Mouse (Mus musculus): ENCODE results near the gene Olfr777.
"Not testable (repeated sequence)": the region's sequence is repeated elsewhere in the genome, so short reads cannot be mapped to it uniquely, and the experiment has no call there.

The Olfr777 gene

DNA sequence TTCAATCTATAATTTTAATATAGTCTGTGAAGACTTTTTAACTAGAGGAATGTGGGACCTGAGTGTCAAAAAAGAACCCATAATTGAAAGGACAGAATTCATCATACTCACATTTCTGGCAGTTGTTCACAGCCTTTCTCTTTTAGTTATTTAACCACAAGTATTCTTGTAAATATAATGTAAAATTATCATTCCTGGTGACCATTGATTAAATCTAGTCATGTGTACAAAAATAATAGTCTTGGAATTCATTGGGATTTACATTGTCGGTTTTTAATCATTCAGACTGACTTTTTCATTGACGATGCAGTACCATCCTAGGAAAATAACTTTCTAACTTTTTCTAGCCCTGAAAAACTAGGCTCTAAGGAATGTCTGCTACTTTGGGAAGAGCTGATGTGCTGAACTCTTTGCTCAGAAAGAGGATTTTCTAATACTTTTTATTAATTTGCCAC lies at the start of gene Olfr777:
Gene Olfr777 (minus strand): TSS at position 405 of the 455 bp plus-strand sequence.
- DNase-seq (ENCODE audit: low spot score in 2 of 2), result no peak

DNA sequence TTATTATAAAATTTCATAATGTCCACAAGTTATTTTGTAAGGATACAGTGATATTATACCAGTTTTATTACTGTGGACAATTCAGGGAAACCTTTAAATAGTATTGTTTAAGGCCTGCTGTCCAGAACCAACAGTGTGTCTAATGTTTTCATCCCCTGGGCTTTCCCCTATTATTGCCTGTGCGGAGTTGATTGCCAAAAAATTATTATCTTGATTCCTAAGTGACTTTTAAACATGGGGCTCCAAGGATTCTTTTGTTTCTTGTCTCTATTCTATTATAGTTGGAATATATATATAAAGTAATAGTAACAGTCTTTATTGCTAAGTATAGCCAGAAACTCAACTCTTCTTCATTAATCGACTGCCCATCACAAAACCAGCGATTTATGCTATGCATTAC lies 46.5 kb upstream of the Olfr777 start, which contains the start of gene Olfr780:
Gene Olfr780 (plus strand): TSS at position 301 of the 400 bp plus-strand sequence.
- DNase-seq (ENCODE audit: low spot score in 2 of 2), result no peak

DNA sequence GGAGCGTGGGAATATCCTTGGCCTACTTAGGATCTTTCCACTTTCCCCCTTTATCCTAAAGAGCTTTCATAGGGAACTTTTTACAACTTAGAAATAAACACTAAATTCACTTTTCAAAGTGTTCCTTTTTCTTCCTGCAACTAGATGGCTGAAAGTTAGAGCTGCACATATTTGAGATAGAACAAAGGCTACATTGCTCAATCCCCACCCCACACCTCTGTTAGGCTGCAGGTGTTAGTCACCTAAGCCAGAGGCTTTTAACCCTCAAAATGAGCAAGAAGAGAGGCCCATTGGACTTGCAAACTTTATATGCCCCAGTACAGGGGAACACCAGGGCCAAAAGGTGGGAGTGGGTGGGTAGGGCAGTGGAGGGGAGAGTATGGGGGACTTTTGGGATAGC lies 42.2 kb upstream of the Olfr777 start:
- DNase-seq (ENCODE audit: low spot score in 2 of 2), result not testable (repeated sequence)

DNA sequence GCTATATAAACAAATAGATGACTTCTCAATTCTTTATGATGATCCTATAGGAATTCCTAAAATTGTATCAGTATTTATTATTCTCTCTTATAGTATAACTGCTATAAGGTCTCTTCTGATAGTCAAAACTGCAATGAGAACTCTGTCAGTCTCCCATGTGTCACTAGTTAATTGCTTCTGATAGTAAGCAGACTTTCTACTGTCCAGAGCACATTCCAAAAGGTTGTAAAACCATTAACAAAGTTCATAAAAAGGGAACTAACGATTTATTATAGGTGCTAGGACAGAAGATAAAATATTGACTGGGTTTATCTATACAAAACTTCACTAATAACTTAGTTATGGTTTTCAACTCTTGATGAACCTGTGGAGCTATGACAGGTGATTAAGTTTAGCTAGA lies 41.7 kb upstream of the Olfr777 start:
- DNase-seq (ENCODE audit: low spot score in 2 of 2), result not testable (repeated sequence)

DNA sequence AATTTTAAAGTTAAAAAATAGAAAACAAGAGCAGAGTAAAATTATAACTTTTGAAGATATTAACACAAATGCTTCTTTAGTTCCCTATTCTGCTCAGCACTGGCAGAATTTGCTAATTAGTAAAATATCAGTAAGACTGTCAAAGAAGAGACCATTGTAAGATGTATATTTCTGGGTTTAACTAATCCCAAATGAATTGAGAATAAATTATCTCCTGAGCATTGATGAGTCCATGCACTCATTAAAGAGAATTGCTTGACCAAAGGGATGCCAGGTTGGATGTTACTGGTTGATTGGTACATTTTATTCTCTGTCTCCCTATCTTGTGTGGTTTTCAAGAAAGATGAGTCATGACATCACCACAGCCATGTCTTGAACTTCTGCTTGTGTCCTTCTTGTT lies 12.5 kb downstream of the Olfr777 start, which contains the start of gene Olfr776:
Gene Olfr776 (plus strand): TSS at position 301 of the 400 bp plus-strand sequence.
- DNase-seq (ENCODE audit: low spot score in 2 of 2), result no peak

DNA sequence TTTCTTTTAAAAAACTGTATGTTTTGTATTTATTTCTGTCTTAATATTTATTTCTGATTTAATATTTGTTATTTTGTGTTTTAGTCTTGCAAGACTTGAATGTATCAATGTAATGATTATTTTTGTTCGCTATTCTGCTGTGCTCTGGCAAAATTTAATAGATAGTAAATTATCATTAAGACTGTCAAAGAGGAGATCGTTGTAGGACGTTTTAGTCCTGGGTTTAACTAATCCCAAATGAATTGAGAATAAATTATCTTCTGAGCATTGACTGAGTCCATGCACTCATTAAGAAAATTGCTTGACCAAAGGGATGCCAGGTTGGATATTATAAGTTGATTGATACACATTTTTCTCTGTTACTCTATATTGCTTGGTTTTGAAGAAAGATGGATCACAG lies 23.2 kb downstream of the Olfr777 start, which contains the start of gene Olfr775:
Gene Olfr775 (plus strand): TSS at position 301 of the 400 bp plus-strand sequence.
- no peak for DNase-seq (ENCODE audit: low spot score in 2 of 2)

DNA sequence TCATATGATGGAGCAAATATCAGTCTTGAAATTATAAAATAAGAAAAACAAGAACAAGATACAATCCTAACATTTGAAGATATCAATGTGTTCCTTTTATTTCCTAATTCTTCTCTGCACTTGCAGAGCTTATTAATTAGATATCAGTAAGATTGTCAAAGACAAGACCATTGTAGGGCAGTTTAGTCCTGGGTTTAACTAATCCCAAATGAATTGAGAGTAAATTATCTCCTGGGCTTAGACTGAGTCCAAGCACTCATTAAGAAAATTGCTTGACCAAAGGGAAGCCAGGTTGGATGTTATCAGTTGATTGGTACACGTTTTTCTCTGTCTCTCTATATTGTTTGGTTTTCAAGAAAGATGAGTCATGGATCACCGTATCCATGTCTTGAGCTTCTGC lies 35.4 kb downstream of the Olfr777 start, which contains the start of gene Olfr774:
Gene Olfr774 (plus strand): TSS at position 301 of the 400 bp plus-strand sequence.
- no peak for DNase-seq (ENCODE audit: low spot score in 2 of 2)

DNA sequence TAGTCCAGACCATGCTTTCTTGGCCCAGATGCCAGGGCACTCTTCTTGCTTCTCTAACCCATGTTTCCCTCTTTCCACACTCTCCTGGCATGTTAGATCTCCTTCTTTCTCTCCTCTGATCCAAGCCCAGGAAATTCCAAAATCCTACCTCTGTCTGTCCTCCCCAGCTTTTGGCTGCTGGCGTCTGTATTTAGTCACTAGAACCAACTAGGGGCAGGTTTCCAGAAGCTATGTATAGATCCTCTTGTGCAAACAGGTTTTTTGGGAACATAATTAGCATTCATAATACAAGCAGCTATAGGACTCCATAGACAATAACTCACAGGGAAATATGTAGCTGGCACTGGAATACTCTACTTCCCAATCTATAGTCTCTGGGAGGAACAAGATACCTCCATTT lies 40.5 kb downstream of the Olfr777 start:
- DNase-seq (ENCODE audit: low spot score in 2 of 2), result no peak
